Mouse (Mus musculus) right cerebral cortex, postnatal 10 days (tissue): Measurements from ENCODE around the gene 1700001F09Rik.
"Not testable (repeated sequence)": the region's sequence is repeated elsewhere in the genome, so short reads cannot be mapped to it uniquely, and the experiment has no call there.

Source experiments
- DNase-seq, 2 experiments: peaks; one replicate each; pipeline ENCODE4 v3.0.0; 2021; ENCODE audit warnings: low spot score in 2 of 2

1700001F09Rik gene

DNA sequence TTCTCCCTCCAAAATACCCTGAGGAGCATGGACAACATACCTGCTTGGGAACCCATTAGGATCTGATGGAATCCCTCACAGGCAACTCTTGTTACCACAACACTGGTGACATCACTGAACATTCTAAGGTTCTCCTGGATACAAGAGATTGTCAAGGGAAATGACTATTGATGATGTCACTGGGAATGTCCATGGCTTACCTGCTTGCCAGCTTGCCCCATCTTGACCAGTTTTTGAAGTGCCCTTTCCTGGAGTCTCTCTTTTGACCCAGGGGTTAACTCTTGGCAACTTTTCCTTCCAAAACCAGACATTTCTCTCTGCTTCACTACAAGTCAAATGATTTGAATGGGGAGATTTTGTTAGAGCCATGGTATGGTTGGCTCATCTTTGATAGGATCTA lies at the start of gene 1700001F09Rik:
Gene 1700001F09Rik, minus strand, starts transcription at position 101 of the 400 bp plus-strand sequence.
- DNase-seq: not testable (repeated sequence)

DNA sequence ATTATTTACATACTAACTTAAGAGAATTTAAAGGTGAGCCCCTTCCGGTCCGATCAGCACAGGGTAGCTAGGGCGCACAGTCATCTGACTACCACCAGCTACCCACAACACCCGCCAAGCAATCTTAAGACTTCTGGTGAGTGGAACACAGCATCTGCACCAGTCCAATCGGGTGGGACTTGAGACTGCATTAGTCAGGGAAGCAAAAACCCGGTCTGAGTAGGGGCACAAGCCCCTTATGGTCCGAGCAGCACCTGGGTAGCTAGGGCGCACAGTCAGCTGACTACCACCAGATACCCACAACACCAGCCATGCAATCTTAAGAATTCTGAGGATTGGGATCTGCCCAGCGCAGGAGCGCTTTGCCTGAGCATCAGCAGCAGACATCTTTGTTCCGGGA lies 14.1 kb upstream of the 1700001F09Rik start:
- not testable (repeated sequence) for DNase-seq

- DNase-seq: not testable (repeated sequence)
Measured at GRCm38 (mm10) chr14:43359246-43359645, 11.6 kb upstream of the 1700001F09Rik start.

DNA sequence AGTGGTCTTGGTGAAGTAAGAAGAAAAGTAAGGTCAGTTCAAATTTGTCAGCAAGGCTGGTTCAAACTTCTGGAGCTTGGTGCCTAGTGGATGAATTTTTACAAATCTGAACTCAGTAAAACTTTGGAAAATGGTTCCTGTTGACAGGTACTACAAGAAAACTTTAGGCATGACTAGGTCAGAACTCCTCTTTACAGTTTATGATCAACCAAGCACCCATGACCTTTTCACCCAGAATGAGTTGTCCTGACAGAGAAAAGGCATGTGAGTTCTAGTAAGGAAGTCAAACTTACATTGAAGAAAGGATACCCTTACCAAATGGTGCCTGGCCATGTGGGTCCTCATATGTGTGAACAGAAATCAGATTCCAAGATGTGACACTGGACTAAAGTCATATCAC lies 9.9 kb upstream of the 1700001F09Rik start:
- not testable (repeated sequence) for DNase-seq

- not testable (repeated sequence) for DNase-seq
Measured at GRCm38 (mm10) chr14:43352944-43353343, 5.3 kb upstream of the 1700001F09Rik start.

DNA sequence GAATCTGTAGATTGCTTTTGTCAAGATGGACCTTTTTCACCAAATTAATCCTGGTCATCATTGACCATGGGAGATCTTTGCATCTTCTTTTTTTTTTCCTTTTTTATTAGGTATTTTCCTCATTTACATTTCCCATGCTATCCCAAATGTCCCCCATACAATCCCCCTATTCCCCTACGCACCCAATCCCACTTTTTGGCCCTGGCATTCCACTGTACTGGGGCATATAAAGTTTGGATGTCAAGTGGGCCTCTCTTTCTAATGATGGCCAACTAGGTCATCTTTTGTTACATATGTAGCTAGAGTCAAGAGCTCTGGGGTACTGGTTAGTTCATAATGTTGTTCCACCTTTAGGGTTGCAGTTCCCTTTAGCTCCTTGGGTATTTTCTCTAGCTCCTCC lies 10.0 kb downstream of the 1700001F09Rik start:
- DNase-seq: not testable (repeated sequence)

DNA sequence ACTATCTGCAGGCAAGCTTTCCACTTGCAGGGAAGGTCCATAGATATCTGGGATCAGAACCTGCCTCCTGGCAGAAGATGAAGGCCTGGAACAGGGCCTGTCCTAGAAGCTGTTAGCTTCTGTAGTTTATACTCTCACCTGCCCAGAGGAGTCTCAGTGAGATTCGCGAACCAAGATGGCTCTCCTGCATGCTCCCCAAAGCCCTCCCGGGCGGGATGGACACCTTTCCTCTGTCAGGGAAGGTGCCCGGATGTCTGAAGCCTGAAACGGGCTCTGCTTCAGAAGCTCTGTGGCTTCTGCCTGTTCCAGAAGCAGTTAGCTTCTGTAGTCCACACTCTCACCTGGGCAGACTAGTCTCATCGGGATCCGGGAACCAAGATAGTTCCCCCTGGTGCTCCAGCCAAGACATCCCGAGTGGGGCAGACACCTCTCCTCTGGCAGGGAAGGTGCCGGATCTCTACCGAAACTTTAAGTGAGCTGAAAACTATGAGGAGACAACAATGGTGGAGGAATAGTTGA lies 16.2 kb downstream of the 1700001F09Rik start:
- not testable (repeated sequence) for DNase-seq

- DNase-seq: not testable (repeated sequence)
Measured at GRCm38 (mm10) chr14:43328603-43329002, 19.0 kb downstream of the 1700001F09Rik start.

GRCm38 (mm10) chr14:43319516-43319915 lies 28.1 kb downstream of the 1700001F09Rik start:
- not testable (repeated sequence) for DNase-seq

GRCm38 (mm10) chr14:43293503-43293902 lies 54.1 kb downstream of the 1700001F09Rik start, which contains the start of gene Gm8127:
TSS of gene Gm8127 (minus strand) at chr14:43293832.
- DNase-seq: not testable (repeated sequence)
